Mouse (Mus musculus): ENCODE data around the gene Olfr615. TPM values are rescaled to one million over a fixed set of nuclear protein-coding genes. Genes with fewer than 3 reads are reported as not detected.

Gene Olfr615
- polyA plus RNA-seq, 1 experiment from 2014 or later = not detected

Small RNA genes within 50 kb of the gene (microRNA-seq; reads per million reads assigned to microRNA genes)
- gene Gm26506 = not detected

Other genes starting within 250 kb of the Olfr615 start
- gene Olfr597, start 239.8 kb upstream of the Olfr615 start, polyA plus RNA-seq (2016; fragmentation: Nextera tagmentation; extraction: Ambion mirVana) = not detected in 2 replicates
- gene Olfr598, start 232.5 kb upstream of the Olfr615 start, polyA plus RNA-seq (2016; fragmentation: Nextera tagmentation; extraction: Ambion mirVana) = not detected in 2 replicates
- gene Olfr599, start 220.2 kb upstream of the Olfr615 start, polyA plus RNA-seq (2016; fragmentation: Nextera tagmentation; extraction: Ambion mirVana) = not detected in 2 replicates
- gene Olfr600, start 206.4 kb upstream of the Olfr615 start, polyA plus RNA-seq (2016; fragmentation: Nextera tagmentation; extraction: Ambion mirVana) = not detected in 2 replicates
- gene Olfr601, start 193.4 kb upstream of the Olfr615 start, polyA plus RNA-seq (2016; fragmentation: Nextera tagmentation; extraction: Ambion mirVana) = not detected in 2 replicates
- gene Olfr603, start 169.9 kb upstream of the Olfr615 start, polyA plus RNA-seq (2016; fragmentation: Nextera tagmentation; extraction: Ambion mirVana) = not detected in 2 replicates
- not detected in 2 replicates for gene Usp17lc, start 141.0 kb upstream of the Olfr615 start, polyA plus RNA-seq (2016; fragmentation: Nextera tagmentation; extraction: Ambion mirVana)
- not detected in 2 replicates for gene Olfr605, start 110.6 kb upstream of the Olfr615 start, polyA plus RNA-seq (2016; fragmentation: Nextera tagmentation; extraction: Ambion mirVana)
- gene Olfr606, start 107.0 kb upstream of the Olfr615 start, polyA plus RNA-seq (2016; fragmentation: Nextera tagmentation; extraction: Ambion mirVana) = not detected in 2 replicates
- not detected in 2 replicates for gene Olfr607, start 91.9 kb upstream of the Olfr615 start, polyA plus RNA-seq (2016; fragmentation: Nextera tagmentation; extraction: Ambion mirVana)
- not detected in 2 replicates for gene Olfr608, start 86.2 kb upstream of the Olfr615 start, polyA plus RNA-seq (2016; fragmentation: Nextera tagmentation; extraction: Ambion mirVana)
- not detected in 2 replicates for gene Olfr609, start 58.0 kb upstream of the Olfr615 start, polyA plus RNA-seq (2016; fragmentation: Nextera tagmentation; extraction: Ambion mirVana)
- not detected in 2 replicates for gene Olfr610, start 44.0 kb upstream of the Olfr615 start, polyA plus RNA-seq (2016; fragmentation: Nextera tagmentation; extraction: Ambion mirVana)
- not detected in 2 replicates for gene Olfr611, start 35.2 kb upstream of the Olfr615 start, polyA plus RNA-seq (2016; fragmentation: Nextera tagmentation; extraction: Ambion mirVana)
- gene Olfr612, start 13.4 kb upstream of the Olfr615 start, polyA plus RNA-seq (2016; fragmentation: Nextera tagmentation; extraction: Ambion mirVana) = not detected in 2 replicates
- not detected in 2 replicates for gene Olfr613, start 8.0 kb upstream of the Olfr615 start, polyA plus RNA-seq (2016; fragmentation: Nextera tagmentation; extraction: Ambion mirVana)
- not detected in 2 replicates for gene Olfr616, start 13.1 kb downstream of the Olfr615 start, polyA plus RNA-seq (2016; fragmentation: Nextera tagmentation; extraction: Ambion mirVana)
- not detected in 2 replicates for gene Olfr617, start 17.0 kb downstream of the Olfr615 start, polyA plus RNA-seq (2016; fragmentation: Nextera tagmentation; extraction: Ambion mirVana)
- gene Olfr618, start 34.0 kb downstream of the Olfr615 start, polyA plus RNA-seq (2016; fragmentation: Nextera tagmentation; extraction: Ambion mirVana) = not detected in 2 replicates
- not detected in 2 replicates for gene Olfr619, start 44.5 kb downstream of the Olfr615 start, polyA plus RNA-seq (2016; fragmentation: Nextera tagmentation; extraction: Ambion mirVana)
- not detected in 2 replicates for gene Olfr620, start 56.5 kb downstream of the Olfr615 start, polyA plus RNA-seq (2016; fragmentation: Nextera tagmentation; extraction: Ambion mirVana)
- gene Olfr622, start 86.6 kb downstream of the Olfr615 start, polyA plus RNA-seq (2016; fragmentation: Nextera tagmentation; extraction: Ambion mirVana) = not detected in 2 replicates
- not detected in 2 replicates for gene Olfr623, start 107.6 kb downstream of the Olfr615 start, polyA plus RNA-seq (2016; fragmentation: Nextera tagmentation; extraction: Ambion mirVana)
- gene Olfr624, start 115.1 kb downstream of the Olfr615 start, polyA plus RNA-seq (2016; fragmentation: Nextera tagmentation; extraction: Ambion mirVana) = not detected in 2 replicates
- not detected in 2 replicates for gene Olfr625-ps1, start 126.6 kb downstream of the Olfr615 start, polyA plus RNA-seq (2016; fragmentation: Nextera tagmentation; extraction: Ambion mirVana)
- not detected in 2 replicates for gene Olfr243, start 158.6 kb downstream of the Olfr615 start, polyA plus RNA-seq (2016; fragmentation: Nextera tagmentation; extraction: Ambion mirVana)
- gene Olfr628, start 174.3 kb downstream of the Olfr615 start, polyA plus RNA-seq (2016; fragmentation: Nextera tagmentation; extraction: Ambion mirVana) = not detected in 2 replicates
- gene Olfr629, start 188.9 kb downstream of the Olfr615 start, polyA plus RNA-seq (2016; fragmentation: Nextera tagmentation; extraction: Ambion mirVana) = 0.05 TPM in 1 of 2 replicates, not detected in the other
- gene Olfr630, start 201.3 kb downstream of the Olfr615 start, polyA plus RNA-seq (2016; fragmentation: Nextera tagmentation; extraction: Ambion mirVana) = not detected in 2 replicates
- not detected in 2 replicates for gene Olfr69, start 215.5 kb downstream of the Olfr615 start, polyA plus RNA-seq (2016; fragmentation: Nextera tagmentation; extraction: Ambion mirVana)
- gene Olfr68, start 223.6 kb downstream of the Olfr615 start, polyA plus RNA-seq (2016; fragmentation: Nextera tagmentation; extraction: Ambion mirVana) = not detected in 2 replicates
- not detected in 2 replicates for gene Olfr67, start 235.7 kb downstream of the Olfr615 start, polyA plus RNA-seq (2016; fragmentation: Nextera tagmentation; extraction: Ambion mirVana)